Mouse (Mus musculus): ENCODE measurements around the gene 1700016H13Rik. TPM values are rescaled to one million over a fixed set of nuclear protein-coding genes. Genes with fewer than 3 reads are reported as not detected.

Gene 1700016H13Rik
- polyA plus RNA-seq, 1 experiment from 2014 or later, result 1.3 TPM

DNA sequence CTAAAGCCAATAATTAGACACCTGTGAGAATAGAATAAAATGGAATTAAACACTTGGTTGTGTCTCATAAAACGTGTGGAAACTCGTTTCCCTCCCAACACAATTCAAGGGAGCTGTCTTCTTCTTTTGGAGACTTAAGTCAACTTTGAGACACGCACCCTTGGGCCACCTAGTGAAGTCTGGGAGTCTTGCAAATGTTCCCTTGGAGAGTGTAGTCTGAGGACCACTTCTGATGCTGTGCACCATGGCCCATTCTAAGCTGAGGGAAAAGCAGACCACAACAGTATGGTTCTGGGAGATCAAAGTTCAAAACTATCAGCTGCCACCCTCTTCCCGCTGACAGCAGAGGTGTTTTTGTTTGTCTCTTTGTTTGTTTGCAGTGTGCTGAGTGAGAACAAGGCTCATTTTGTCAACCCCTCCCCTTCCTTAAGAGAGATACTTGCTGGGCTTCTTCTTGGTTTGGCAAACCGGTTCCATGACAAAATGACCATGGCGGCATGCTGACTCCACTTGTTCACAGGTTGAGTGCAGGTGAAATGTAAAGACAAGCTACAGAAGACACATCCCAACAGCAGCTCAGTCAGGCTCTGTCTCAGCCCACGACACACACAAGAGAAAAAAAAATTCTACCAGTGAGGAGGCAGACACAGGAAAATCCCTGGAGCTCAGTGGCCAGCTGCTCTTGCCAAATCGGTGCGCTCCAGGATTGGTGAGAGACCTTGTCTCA is 25.8 kb downstream of the 1700016H13Rik start:
- H3K9ac ChIP-seq (replicated peaks; ENCODE audit: low read depth), result no peak overlapping the region
- no peaks in the 10 kb centered on the region for H3K36me3 ChIP-seq (ENCODE audit: insufficient read depth, low read length)
- 54% methylated on average over 9 of the region's 9 CpGs for WGBS
- H3K4me1 ChIP-seq (ENCODE audit: insufficient read depth, low read depth, low read length), result peaks cover 22% of the 10 kb centered on the region
- no peaks in the 10 kb centered on the region for H3K9me3 ChIP-seq (ENCODE audit: low read length)
- no peak overlapping the region for H3K4me2 ChIP-seq (replicated peaks; ENCODE audit: low read depth, low read length)
- DNase-seq (ENCODE audit: low spot score), result no peak
- TF ChIP-seq CTCF (IDR thresholded peaks at IDR 0.05) (0 out of 2 replicates have a peak, but pooled peaks have one; percentile 13), EP300 (IDR thresholded peaks at IDR 0.05) (no peak)
- H3K4me3 ChIP-seq (ENCODE audit: low read depth, low read length), result no peak overlapping the region
- H3K27me3 ChIP-seq (replicated peaks; ENCODE audit: insufficient read depth, low read length), result no peaks in the 10 kb centered on the region
- peak; percentile 61 for ATAC-seq
- H3K27ac ChIP-seq (ENCODE audit: low read length), result peak overlapping the region; percentile 95

DNA sequence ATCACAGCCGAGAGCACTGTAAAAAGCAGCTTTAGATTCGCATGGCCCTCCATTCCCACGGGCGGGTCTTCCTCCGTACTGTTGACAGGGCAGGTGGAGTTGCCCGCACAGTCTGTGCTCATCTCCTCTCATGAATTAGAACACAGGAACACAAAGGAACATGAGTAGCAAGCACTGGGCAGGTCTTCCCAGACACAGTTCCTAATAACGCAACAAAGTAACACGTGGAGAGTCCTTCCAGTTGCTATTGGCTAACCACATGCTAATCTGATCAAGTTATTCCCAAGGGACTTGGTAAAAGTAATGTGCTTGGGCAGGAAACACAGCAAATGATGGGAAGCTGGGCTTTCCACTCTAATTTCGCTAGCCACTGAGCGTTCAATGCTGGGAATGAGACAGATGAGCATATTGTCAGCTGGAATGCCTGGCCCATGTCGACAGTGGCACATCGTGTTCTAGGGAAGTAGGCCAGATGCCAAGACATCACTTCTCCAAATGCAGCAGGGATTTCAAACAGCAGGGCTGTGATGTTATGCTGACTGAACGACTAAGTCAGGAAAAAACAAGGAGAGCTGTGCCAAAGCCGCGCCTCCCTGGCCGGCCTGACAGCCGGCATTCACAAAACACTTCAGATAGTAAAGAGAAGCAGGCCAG is 26.6 kb downstream of the 1700016H13Rik start, which contains the start of gene Slc10a6:
Gene Slc10a6 (minus strand): TSS at position 293 of the 654 bp plus-strand sequence.
- ATAC-seq, result peak; percentile 95
- peak; percentile 98 for DNase-seq (ENCODE audit: low spot score)
- H3K4me3 ChIP-seq (ENCODE audit: low read depth, low read length), result peak within 1 kb of the TSS; percentile 21
- no peaks in the 10 kb centered on the region for H3K9me3 ChIP-seq (ENCODE audit: low read length)
- H3K36me3 ChIP-seq (ENCODE audit: insufficient read depth, low read length), result no peaks in the 10 kb centered on the region
- H3K9ac ChIP-seq (replicated peaks; ENCODE audit: low read depth), result peak within 1 kb of the TSS; percentile 21; the same call in 1 of the 2 replicates
- TF ChIP-seq CTCF (IDR thresholded peaks at IDR 0.05) (0 out of 2 replicates have a peak, but pooled peaks have one; percentile 5), EP300 (IDR thresholded peaks at IDR 0.05) (peak; percentile 100)
- H3K4me2 ChIP-seq (replicated peaks; ENCODE audit: low read depth, low read length), result peak within 1 kb of the TSS; percentile 39
- peaks cover 22% of the 10 kb centered on the region for H3K4me1 ChIP-seq (ENCODE audit: insufficient read depth, low read depth, low read length)
- H3K27me3 ChIP-seq (replicated peaks; ENCODE audit: insufficient read depth, low read length), result no peaks in the 10 kb centered on the region
- 32% methylated on average over 17 of the region's 17 CpGs for WGBS
- H3K27ac ChIP-seq (ENCODE audit: low read length), result peak within 1 kb of the TSS; percentile 95

DNA sequence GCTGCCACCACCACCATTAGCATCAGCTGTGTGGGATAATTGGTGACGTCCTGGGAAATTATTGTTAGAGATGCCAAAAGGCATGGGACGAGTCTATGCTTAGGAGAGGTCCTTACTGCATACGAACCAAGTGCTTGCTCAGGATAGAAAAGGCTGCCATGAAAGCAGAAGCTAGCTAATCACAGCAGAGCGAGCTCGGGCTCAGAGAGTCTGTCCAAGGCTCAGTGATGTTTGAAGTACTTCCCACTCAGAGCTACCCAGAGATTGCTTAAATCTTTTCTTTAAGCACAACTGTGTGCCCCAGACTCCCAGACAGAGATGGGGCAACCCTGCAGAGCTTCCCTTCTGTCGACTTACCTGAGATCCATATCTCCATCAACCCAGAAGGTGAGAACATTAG is 27.3 kb downstream of the 1700016H13Rik start:
- ATAC-seq (no peak), DNase-seq (ENCODE audit: low spot score) (no peak)
- H3K27me3 ChIP-seq (replicated peaks; ENCODE audit: insufficient read depth, low read length), result no peaks in the 10 kb centered on the region
- H3K4me2 ChIP-seq (replicated peaks; ENCODE audit: low read depth, low read length), result peak overlapping the region; percentile 39
- H3K4me3 ChIP-seq (ENCODE audit: low read depth, low read length), result peak overlapping the region; percentile 21
- WGBS, result 59% methylated on average over 6 of the region's 6 CpGs
- H3K9me3 ChIP-seq (ENCODE audit: low read length), result no peaks in the 10 kb centered on the region
- H3K36me3 ChIP-seq (ENCODE audit: insufficient read depth, low read length), result no peaks in the 10 kb centered on the region
- peaks cover 27% of the 10 kb centered on the region for H3K4me1 ChIP-seq (ENCODE audit: insufficient read depth, low read depth, low read length)
- TF ChIP-seq CTCF (IDR thresholded peaks at IDR 0.05) (no peak), EP300 (IDR thresholded peaks at IDR 0.05) (no peak)
- H3K27ac ChIP-seq (ENCODE audit: low read length), result peak overlapping the region; percentile 95
- peak overlapping the region; percentile 21; the same call in 1 of the 2 replicates for H3K9ac ChIP-seq (replicated peaks; ENCODE audit: low read depth)

DNA sequence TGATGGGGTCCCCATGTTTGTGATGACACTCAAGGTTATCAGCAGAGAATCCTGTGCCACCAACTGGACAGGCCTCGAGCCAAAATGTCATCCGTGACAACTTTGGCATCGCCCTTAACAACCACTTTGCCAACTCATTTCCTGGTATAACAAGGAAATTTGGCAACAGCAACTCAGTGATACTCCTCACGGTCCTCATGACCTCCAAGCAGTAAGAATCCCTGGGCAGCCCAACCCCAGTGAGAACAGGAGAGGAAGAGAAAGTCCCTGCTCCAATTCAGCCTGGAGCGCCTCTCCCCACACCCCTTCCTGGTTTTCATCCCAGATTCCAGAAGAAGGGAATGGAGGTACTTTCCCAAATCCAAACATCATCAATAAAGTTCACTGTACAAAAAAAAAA is 31.0 kb downstream of the 1700016H13Rik start:
- Histone ChIP-seq H3K36me3 (ENCODE audit: insufficient read depth, low read length) (no peaks in the 10 kb centered on the region), H3K9ac (replicated peaks; ENCODE audit: low read depth) (no peak overlapping the region), H3K9me3 (ENCODE audit: low read length) (no peaks in the 10 kb centered on the region), H3K27ac (ENCODE audit: low read length) (peak overlapping the region; percentile 38; the same call in 1 of the 2 replicates), H3K27me3 (replicated peaks; ENCODE audit: insufficient read depth, low read length) (no peaks in the 10 kb centered on the region), H3K4me3 (ENCODE audit: low read depth, low read length) (no peak overlapping the region), H3K4me2 (replicated peaks; ENCODE audit: low read depth, low read length) (peak overlapping the region; percentile 29; the same call in 1 of the 2 replicates), H3K4me1 (ENCODE audit: insufficient read depth, low read depth, low read length) (peaks cover 42% of the 10 kb centered on the region)
- 62% methylated on average over 5 of the region's 5 CpGs for WGBS
- DNase-seq (ENCODE audit: low spot score) (peak; percentile 25), ATAC-seq (no peak)
- TF ChIP-seq EP300 (IDR thresholded peaks at IDR 0.05), result peak; percentile 23; the same call in 1 of the 2 replicates
- no peak for TF ChIP-seq CTCF (IDR thresholded peaks at IDR 0.05)

DNA sequence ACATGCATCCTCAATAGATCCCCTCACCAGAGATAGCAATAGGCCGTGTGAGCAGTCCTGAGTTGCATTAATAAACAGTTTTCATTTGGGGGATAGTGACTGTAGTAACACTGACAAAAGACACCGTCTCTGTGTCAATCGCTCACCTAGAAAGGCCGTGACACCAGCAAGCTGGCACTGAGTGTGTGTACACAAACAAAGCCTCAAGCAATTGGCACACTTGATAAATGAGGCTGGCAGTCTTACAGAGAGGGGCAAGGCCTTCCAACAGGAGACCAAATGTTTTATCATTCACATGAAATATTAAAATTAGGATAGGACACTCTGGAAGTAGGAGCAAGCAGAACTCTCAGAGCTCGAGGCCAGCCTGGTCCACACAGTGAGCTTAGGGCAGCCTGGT is 33.5 kb downstream of the 1700016H13Rik start:
- peak overlapping the region; percentile 89 for H3K27ac ChIP-seq (ENCODE audit: low read length)
- no peak overlapping the region for H3K9ac ChIP-seq (replicated peaks; ENCODE audit: low read depth)
- TF ChIP-seq CTCF (IDR thresholded peaks at IDR 0.05), result no peak
- WGBS, result 42% methylated on average over 5 of the region's 5 CpGs
- H3K4me1 ChIP-seq (ENCODE audit: insufficient read depth, low read depth, low read length), result peaks cover 29% of the 10 kb centered on the region; the same call in 1 of the 2 replicates
- no peaks in the 10 kb centered on the region for H3K9me3 ChIP-seq (ENCODE audit: low read length)
- no peak for ATAC-seq
- H3K4me2 ChIP-seq (replicated peaks; ENCODE audit: low read depth, low read length), result no peak overlapping the region
- H3K27me3 ChIP-seq (replicated peaks; ENCODE audit: insufficient read depth, low read length), result no peaks in the 10 kb centered on the region
- no peaks in the 10 kb centered on the region for H3K36me3 ChIP-seq (ENCODE audit: insufficient read depth, low read length)
- DNase-seq (ENCODE audit: low spot score), result no peak
- H3K4me3 ChIP-seq (ENCODE audit: low read depth, low read length), result no peak overlapping the region

DNA sequence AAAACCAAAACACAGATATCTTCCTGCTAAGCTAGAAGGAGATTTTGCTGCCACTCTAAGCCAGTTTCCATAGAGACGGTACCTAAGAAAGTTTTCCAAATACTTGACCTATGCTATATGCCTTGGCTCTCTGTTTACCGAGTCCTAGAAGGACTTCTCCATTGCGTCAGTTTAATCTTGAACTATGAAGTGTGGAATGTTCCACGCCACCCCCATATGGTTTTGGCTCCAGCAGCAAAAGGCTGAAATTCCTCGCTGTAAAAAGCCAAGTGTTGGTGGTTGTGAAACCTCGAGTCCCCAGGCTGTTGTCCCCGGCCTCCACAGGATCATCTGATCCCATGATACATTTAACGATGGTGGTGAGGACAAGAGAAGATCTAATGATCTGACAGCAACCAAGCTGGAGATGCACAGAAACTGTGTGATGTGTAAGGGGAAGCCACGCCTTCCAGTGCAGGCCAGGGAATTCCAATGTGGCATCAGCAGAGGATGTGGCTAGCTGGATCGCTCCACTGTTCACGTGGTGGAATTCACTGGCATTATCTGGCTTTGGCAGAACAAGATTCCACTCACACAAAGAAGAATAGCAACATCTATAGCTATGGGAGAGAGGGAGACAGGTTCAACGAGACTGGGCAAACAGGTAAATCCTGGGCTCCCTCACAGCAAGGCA is 35.4 kb downstream of the 1700016H13Rik start:
- peaks cover 28% of the 10 kb centered on the region; the same call in 1 of the 2 replicates for H3K4me1 ChIP-seq (ENCODE audit: insufficient read depth, low read depth, low read length)
- H3K9me3 ChIP-seq (ENCODE audit: low read length), result no peaks in the 10 kb centered on the region
- WGBS, result 26% methylated on average over 12 of the region's 12 CpGs
- peak; percentile 97 for ATAC-seq
- DNase-seq (ENCODE audit: low spot score), result peak; percentile 99
- H3K36me3 ChIP-seq (ENCODE audit: insufficient read depth, low read length), result no peaks in the 10 kb centered on the region
- H3K27me3 ChIP-seq (replicated peaks; ENCODE audit: insufficient read depth, low read length), result no peaks in the 10 kb centered on the region
- TF ChIP-seq CTCF (IDR thresholded peaks at IDR 0.05), result no peak
- TF ChIP-seq EP300 (IDR thresholded peaks at IDR 0.05), result peak; percentile 100
- H3K9ac ChIP-seq (replicated peaks; ENCODE audit: low read depth), result no peak overlapping the region
- H3K27ac ChIP-seq (ENCODE audit: low read length), result peak overlapping the region; percentile 89
- no peak overlapping the region for H3K4me3 ChIP-seq (ENCODE audit: low read depth, low read length)
- no peak overlapping the region for H3K4me2 ChIP-seq (replicated peaks; ENCODE audit: low read depth, low read length)
